Mouse (Mus musculus) forebrain, embryonic 11.5 days (tissue): ENCODE results near the gene Ncor2. TPM values are rescaled to one million over a fixed set of nuclear protein-coding genes. Genes with fewer than 3 reads are reported as not detected.

Source experiments
- ATAC-seq: fragments of 200-750 bp; cut with Nextera tagmentation; replicated peaks from 2 replicates; pipeline ENCODE4 v1.8.0; 2017; ENCODE audit warnings: moderate TSS enrichment; ENCODE audit not compliant: low FRiP score
- DNase-seq: peaks from one replicate; pipeline ENCODE4 v3.0.0-alpha.2; 2017; ENCODE audit warnings: low spot score
- H3K27ac ChIP-seq: fragments of 300-500 bp; sonication (generic); 2 replicates; pipeline ENCODE4 v1.5.1; 2014; ENCODE audit warnings: low read depth, low read length
- H3K27me3 ChIP-seq: fragments of 300-500 bp; sonication (generic); 2 replicates; pipeline ENCODE4 v1.6.1; 2014; ENCODE audit warnings: mild to moderate bottlenecking, low read length, mixed read lengths; ENCODE audit not compliant: control insufficient read depth, insufficient read depth
- H3K36me3 ChIP-seq: fragments of 300-500 bp; sonication (generic); 2 replicates; pipeline ENCODE4 v1.6.1; 2014; ENCODE audit warnings: mild to moderate bottlenecking, low read length, moderate library complexity, mixed read lengths; ENCODE audit not compliant: control insufficient read depth, insufficient read depth
- H3K4me1 ChIP-seq: fragments of 300-500 bp; sonication (generic); replicated peaks from 2 replicates; pipeline ENCODE4 v1.6.1; 2014; ENCODE audit warnings: low read length, mixed read lengths; ENCODE audit not compliant: control insufficient read depth, insufficient read depth
- H3K4me2 ChIP-seq: fragments of 300-500 bp; sonication (generic); 2 replicates; pipeline ENCODE4 v1.6.1; 2014; ENCODE audit warnings: low read depth, mild to moderate bottlenecking, low read length, moderate library complexity, mixed read lengths; ENCODE audit not compliant: severe bottlenecking
- H3K4me3 ChIP-seq: fragments of 300-500 bp; sonication (generic); 2 replicates; pipeline ENCODE4 v1.5.1; 2014; ENCODE audit warnings: low read depth, low read length
- H3K9ac ChIP-seq: fragments of 300-500 bp; sonication (generic); 2 replicates; pipeline ENCODE4 v1.6.1; 2014; ENCODE audit warnings: low read length
- H3K9me3 ChIP-seq: fragments of 300-500 bp; sonication (generic); 2 replicates; pipeline ENCODE4 v1.6.1; 2016; ENCODE audit warnings: low read length, mixed read lengths; ENCODE audit not compliant: control insufficient read depth
- WGBS: fragments of 180-500 bp; shearing (Covaris S2); extraction: QIAGEN DNeasy Blood & Tissue Kit; methylation state at CpG from one replicate; pipeline ENCODE4 v1.1.7; 2014; 5-methylcytosine and 5-hydroxymethylcytosine counted together
- polyA plus RNA-seq: library from polyadenylated mRNA; unstranded; fragments of >200 nt; fragmentation: Nextera tagmentation; extraction: Ambion mirVana; gene quantifications from 2 replicates; pipeline ENCODE4 v1.2.1, GENCODE M21; 2014

Gene Ncor2
- polyA plus RNA-seq, 1 experiment from 2014 or later, result 27.3 TPM

DNA sequence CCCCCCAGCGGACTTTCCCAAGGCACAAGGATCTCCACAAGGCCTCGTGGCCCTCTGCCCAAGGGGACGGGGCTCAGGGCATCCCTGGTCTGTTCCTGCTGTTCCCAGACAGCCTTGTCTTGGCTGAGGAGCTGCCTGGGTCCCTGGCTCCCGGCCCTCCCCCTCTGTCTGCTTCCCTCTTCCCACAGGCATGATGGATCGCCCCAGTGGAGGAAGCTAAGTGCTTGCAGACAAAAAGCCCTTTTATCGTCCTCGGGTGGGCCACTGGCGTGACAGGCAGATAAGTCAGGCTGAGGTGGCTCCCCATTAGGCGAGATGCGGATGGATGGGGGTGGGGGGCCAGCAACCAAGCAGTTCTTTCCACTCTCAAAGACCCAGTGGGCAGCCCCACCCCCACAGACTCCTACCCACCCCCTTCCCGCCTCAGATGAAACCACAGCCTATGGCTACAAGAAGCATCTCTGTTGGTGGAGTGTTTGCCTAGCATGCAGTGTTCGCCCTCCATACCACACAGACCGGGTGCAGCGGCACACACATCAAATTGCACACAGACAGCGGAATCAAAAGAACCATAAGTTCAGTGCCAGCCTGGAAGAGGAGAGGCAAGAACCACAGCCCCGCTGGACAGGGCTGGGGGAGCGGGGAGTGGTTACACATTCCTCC, 27.0 kb downstream of the Ncor2 start:
- WGBS, result 25% methylated on average over 17 of the region's 17 CpGs
- ATAC-seq, result peak; percentile 65
- peak; percentile 80 for DNase-seq
- Histone ChIP-seq H3K36me3 (no peaks in the 10 kb centered on the region), H3K27me3 (no peaks in the 10 kb centered on the region), H3K27ac (peak overlapping the region; percentile 92), H3K4me1 (peaks cover 60% of the 10 kb centered on the region), H3K9ac (peak overlapping the region; percentile 48), H3K4me2 (peak overlapping the region; percentile 28; the same call in 1 of the 2 replicates), H3K9me3 (no peaks in the 10 kb centered on the region), H3K4me3 (no peak overlapping the region)

DNA sequence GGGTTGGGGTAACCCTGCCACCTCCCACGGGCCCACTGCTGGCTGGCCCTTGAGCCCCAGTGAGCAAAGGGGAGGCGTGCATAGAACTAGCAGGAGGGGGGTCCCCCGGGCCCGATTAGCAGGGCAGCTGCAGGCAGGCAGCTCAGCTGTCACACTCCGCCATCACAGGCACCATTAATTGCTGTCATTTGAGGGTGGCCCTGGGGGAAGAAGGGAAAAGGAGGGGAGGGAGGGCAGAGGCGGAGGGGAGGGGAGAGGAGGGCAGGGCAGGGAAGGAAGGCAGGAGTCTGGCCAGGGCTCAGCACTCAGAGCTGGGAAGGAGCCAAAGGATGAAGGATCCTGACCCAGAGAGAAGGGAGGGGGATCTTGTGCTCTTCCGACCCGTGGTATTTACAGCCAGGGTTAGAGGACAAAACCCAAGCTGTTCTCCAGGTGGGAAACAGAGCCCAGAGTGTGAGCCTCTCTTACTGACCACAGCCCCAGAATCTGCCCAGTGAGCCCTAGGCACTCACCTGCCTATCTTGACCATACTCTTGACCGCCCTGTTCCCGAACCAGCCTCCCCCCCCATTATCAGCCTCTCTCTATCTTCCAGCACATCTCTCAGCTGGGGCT, 28.0 kb downstream of the Ncor2 start:
- no peak overlapping the region for H3K4me3 ChIP-seq

DNA sequence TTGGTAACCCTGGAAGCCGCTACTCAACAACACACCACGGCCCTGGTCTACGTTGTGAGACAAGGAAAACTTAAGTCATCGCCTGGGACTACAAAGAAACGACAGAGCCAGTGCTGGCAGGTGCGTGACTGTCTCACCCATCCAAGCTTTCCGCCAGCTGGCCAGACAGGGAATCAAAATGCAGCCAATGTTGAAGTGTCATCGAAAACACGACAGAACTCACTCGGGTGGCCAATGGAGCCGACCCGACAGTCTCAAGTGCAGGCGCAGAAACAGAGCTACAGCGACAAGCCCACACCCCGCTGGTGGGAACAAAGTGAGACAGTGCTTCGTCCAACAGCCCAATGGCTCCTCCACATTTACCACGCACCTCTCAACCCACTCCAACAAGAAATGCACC, 29.9 kb downstream of the Ncor2 start:
- Histone ChIP-seq H3K9me3 (no peaks in the 10 kb centered on the region), H3K36me3 (no peaks in the 10 kb centered on the region), H3K9ac (no peak overlapping the region), H3K4me1 (peaks cover 49% of the 10 kb centered on the region), H3K4me3 (no peak overlapping the region), H3K4me2 (no peak overlapping the region), H3K27me3 (no peaks in the 10 kb centered on the region), H3K27ac (0 out of 2 replicates have a peak overlapping the region, but pooled peaks have one; percentile 7)
- DNase-seq (no peak), ATAC-seq (no peak)
- 84% methylated on average over 17 of the region's 17 CpGs for WGBS

More for the DNA sequence above, 28.0 kb downstream of the Ncor2 start:
- Histone ChIP-seq H3K36me3 (no peaks in the 10 kb centered on the region), H3K4me2 (peak overlapping the region; percentile 27; the same call in 1 of the 2 replicates), H3K4me1 (peaks cover 56% of the 10 kb centered on the region), H3K9me3 (no peaks in the 10 kb centered on the region), H3K27me3 (no peaks in the 10 kb centered on the region), H3K27ac (peak overlapping the region; percentile 92), H3K9ac (peak overlapping the region; percentile 48; the same call in 1 of the 2 replicates)
- ATAC-seq (peak; percentile 76), DNase-seq (peak; percentile 85)
- 15% methylated on average over 10 of the region's 10 CpGs for WGBS

DNA sequence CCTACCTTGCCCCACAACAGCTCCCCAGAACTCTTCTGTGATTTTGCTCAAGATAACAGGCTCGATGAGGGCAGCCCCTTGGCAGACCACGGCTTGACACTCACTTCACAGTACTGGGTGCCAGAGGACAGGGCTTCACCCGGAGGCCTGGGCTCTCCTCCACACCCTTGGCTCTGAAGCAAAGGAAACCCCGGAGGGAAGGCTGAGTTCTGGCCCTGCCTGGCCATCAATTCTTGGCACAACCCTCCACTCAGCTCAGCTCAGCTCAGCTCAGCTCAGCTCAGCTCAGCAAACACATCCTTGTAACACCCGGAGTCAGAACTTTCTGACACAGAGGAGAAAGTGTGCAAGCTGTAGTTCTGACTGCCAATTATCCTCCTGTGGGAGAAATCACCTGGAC, 30.3 kb downstream of the Ncor2 start:
- H3K4me2 ChIP-seq, result no peak overlapping the region
- 81% methylated on average over 5 of the region's 5 CpGs for WGBS
- H3K36me3 ChIP-seq, result no peaks in the 10 kb centered on the region
- no peak overlapping the region for H3K9ac ChIP-seq
- H3K4me3 ChIP-seq, result no peak overlapping the region
- no peaks in the 10 kb centered on the region for H3K27me3 ChIP-seq
- H3K9me3 ChIP-seq, result no peaks in the 10 kb centered on the region
- H3K4me1 ChIP-seq, result peaks cover 45% of the 10 kb centered on the region
- ATAC-seq, result no peak
- no peak for DNase-seq
- H3K27ac ChIP-seq, result peak overlapping the region; percentile 7; the same call in 1 of the 2 replicates

DNA sequence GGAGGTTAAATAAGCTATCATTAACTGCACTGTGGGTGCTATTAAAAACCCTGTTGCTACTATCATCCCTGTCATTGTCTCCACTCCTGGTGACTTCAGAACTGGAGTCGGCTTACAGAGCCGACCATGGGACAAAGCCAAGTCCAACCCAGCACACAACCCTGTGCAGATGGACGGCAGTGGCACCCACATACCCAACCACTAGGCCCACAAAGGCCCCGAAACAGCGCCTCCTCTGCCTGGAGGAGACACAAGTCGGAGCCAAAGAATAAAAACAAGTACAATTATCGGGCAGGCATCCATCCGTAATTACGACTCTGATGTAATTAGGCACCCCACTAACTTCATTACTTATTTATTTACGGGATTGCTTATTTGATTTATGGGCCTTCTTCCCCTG, 30.8 kb downstream of the Ncor2 start:
- Histone ChIP-seq H3K4me2 (no peak overlapping the region), H3K27me3 (no peaks in the 10 kb centered on the region), H3K27ac (peak overlapping the region; percentile 7; the same call in 1 of the 2 replicates), H3K9ac (no peak overlapping the region), H3K4me1 (peaks cover 42% of the 10 kb centered on the region), H3K9me3 (no peaks in the 10 kb centered on the region), H3K36me3 (no peaks in the 10 kb centered on the region), H3K4me3 (no peak overlapping the region)
- 61% methylated on average over 10 of the region's 10 CpGs for WGBS
- DNase-seq, result no peak
- ATAC-seq, result no peak

DNA sequence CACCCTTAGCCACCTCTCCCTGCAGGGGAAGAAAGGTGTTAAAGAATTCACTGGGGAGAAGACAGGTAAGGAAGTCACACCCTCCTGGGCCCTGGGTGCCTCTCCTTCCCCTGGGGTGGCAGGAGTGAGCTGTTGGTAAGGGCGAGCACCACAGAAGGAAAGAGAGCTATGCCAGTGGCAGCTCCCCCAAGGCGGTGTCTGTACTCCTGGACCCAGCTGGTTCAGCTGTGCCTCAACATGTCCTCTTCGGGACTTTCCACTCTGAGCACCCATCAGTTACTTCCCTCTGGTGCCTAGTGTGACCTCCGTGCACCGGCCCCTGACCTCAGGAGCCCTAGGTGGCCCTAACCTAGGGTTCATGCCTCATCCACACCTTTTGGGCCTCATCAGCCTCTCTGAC, 31.9 kb downstream of the Ncor2 start:
- Histone ChIP-seq H3K36me3 (no peaks in the 10 kb centered on the region), H3K27me3 (no peaks in the 10 kb centered on the region), H3K4me1 (peaks cover 38% of the 10 kb centered on the region), H3K4me3 (no peak overlapping the region), H3K4me2 (no peak overlapping the region), H3K9me3 (no peaks in the 10 kb centered on the region), H3K27ac (no peak overlapping the region), H3K9ac (no peak overlapping the region)
- WGBS, result 88% methylated on average over 5 of the region's 5 CpGs
- ATAC-seq (no peak), DNase-seq (no peak)

DNA sequence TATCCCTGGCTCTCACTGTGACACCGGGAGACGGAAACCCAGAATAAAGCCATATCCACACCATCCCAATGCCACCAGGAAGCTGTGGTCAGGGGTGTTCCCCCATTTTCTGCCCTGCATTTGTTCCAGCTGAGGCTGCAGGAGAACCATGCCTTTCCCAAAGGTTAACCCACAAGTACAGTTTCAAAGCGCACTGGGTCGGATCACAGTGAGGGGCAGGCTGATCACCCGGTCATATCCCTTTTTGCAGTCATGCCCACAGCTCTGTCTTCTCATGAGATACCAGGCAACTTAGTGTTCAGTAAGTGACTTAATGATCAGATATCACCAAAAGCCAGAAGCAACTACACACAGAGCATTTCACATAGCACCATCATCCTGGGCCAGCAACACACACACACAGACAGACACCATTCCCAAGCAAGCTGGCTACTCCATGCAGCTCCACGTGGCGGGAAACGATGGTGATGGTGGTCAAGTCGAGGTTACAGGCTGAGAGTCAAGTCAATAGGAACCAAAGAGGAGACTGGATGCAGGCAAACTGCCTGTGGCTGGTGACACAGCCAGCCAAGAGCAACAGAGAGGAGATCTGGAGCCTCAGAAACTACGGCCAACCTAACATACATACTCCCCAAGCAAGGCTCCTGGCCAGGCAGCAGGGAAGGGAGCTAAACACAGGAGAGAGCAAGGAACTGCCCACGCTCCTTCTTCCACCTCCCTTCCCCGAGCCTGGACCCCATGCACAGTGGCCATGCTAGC, 35.7 kb downstream of the Ncor2 start:
- DNase-seq (no peak), ATAC-seq (no peak)
- WGBS, result 90% methylated on average over 12 of the region's 12 CpGs
- H3K4me3 ChIP-seq, result no peak overlapping the region
- H3K4me1 ChIP-seq, result peaks cover 31% of the 10 kb centered on the region
- no peaks in the 10 kb centered on the region for H3K27me3 ChIP-seq
- H3K4me2 ChIP-seq, result no peak overlapping the region
- no peaks in the 10 kb centered on the region for H3K36me3 ChIP-seq
- no peak overlapping the region for H3K9ac ChIP-seq
- H3K9me3 ChIP-seq, result no peaks in the 10 kb centered on the region
- no peak overlapping the region for H3K27ac ChIP-seq

DNA sequence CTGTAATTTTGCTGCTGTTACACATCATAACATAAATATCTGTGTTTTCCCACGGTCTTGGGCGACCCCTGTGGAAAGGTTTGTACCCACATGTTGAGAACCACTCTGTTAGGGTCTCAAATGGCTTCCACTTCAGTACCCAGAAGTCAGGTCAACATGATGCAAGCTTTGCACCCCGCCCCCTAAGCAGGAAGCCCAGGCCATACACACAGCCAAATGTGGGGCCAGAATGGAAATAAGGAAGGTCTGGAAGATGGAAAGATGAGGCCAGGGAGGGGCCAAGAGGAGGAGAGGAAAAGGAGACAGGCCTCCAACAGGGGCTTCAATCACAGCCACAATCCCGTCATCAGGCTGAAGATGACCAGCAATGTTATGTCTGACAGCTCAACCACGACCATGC, 37.1 kb downstream of the Ncor2 start:
- no peak overlapping the region for H3K4me3 ChIP-seq
- H3K9ac ChIP-seq, result peak overlapping the region; percentile 3; the same call in 1 of the 2 replicates
- ATAC-seq, result peak; percentile 2; the same call in 1 of the 2 replicates
- DNase-seq, result no peak
- peak overlapping the region; percentile 60; the same call in 1 of the 2 replicates for H3K4me2 ChIP-seq
- peak overlapping the region; percentile 99 for H3K27ac ChIP-seq
- no peaks in the 10 kb centered on the region for H3K27me3 ChIP-seq
- peaks cover 36% of the 10 kb centered on the region for H3K4me1 ChIP-seq
- WGBS, result 42% methylated on average over 5 of the region's 5 CpGs
- no peaks in the 10 kb centered on the region for H3K36me3 ChIP-seq
- no peaks in the 10 kb centered on the region for H3K9me3 ChIP-seq
